Comparison of ENCODE assay signal across 15 mouse cellular contexts in the genomic region with DNA sequence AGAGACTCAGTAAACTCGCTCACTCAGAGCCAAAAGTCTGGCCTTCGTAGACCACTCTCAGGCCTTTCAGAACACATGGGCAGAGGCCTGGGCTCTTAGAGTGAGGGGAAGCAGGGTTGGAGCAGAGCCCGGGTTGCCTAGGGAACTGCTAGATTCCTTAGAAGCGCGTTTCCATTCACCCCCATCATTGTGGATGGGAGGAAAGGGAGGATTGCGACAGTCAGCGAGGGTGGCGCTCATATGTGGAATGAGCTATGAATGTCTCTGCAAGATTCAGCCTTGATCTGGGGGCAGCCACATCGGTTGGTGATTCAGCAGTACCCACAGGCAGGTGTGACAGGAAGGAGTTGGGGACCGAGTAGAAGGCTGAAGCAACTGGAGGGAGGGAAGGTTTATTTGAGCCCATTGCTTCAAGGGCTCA. TPM values are rescaled to one million over a fixed set of nuclear protein-coding genes. Genes with fewer than 3 reads are reported as not detected.
A peak's percentile ranks its signal among the peaks of the same experiment; 100 is the strongest.
DNase-seq lines count a peak whose midpoint lies in the region; ATAC-seq lines count a peak whose summit lies in the region.
"Had no signal": no experiment of that assay in that cellular context is flagged by ENCODE, and none has a peak within 500 bp of the region (broad histone marks: within the 10 kb centered on the region; RNA-seq: fewer than 3 reads in every experiment).

No protein-coding gene starts in this region.

- no peaks in the 10 kb centered on the region for H3K36me3 ChIP-seq in forebrain, embryonic 11.5 days (ENCODE audit: control insufficient read depth, insufficient read depth, low read length)
- H3K36me3 ChIP-seq: limb, embryonic 12.5 days had no signal

- no peak overlapping the region for H3K4me3 ChIP-seq in forebrain, embryonic 11.5 days (ENCODE audit: low read depth, low read length)
- H3K4me3 ChIP-seq: erythroblast, embryonic 14.5 days; limb, embryonic 12.5 days had no signal

- H3K4me2 ChIP-seq in forebrain, embryonic 11.5 days (ENCODE audit: low read depth, low read length, severe bottlenecking), result no peak overlapping the region
- H3K4me2 ChIP-seq: limb, embryonic 12.5 days had no signal

- peak; percentile 15 to 45 for DNase-seq in left cerebral cortex, adult 18-20 months (ENCODE audit: low spot score in 2 of 2)
- no peak for DNase-seq in left cerebral cortex, adult 11 months (ENCODE audit: low spot score)
- peak; percentile 19 to 62 for DNase-seq in frontal cortex, adult 2 months (ENCODE audit: extremely low spot score in 1 of 2, low spot score in 1 of 2)
- peak; percentile 51 to 54 for DNase-seq in layer of hippocampus, postnatal 14 days (ENCODE audit: low spot score in 2 of 2)
- DNase-seq in right cerebral cortex, postnatal 14 days, result peak; percentile 48
- DNase-seq in gastrocnemius, postnatal 14 days, result no peak
- DNase-seq in forebrain, embryonic 11.5 days (ENCODE audit: low spot score), result no peak
- DNase-seq: gastrocnemius, postnatal 36 days; kidney, adult 2 months had no signal

- H3K9me3 ChIP-seq in forebrain, embryonic 11.5 days (ENCODE audit: control insufficient read depth, low read length), result no peaks in the 10 kb centered on the region
- H3K9me3 ChIP-seq: limb, embryonic 12.5 days had no signal

- no peak overlapping the region for H3K9ac ChIP-seq in forebrain, embryonic 11.5 days (ENCODE audit: low read length)
- H3K9ac ChIP-seq: limb, embryonic 12.5 days had no signal

- 89% methylated on average over 10 of the region's 10 CpGs for WGBS in forebrain, embryonic 11.5 days

- no peak overlapping the region for H3K27ac ChIP-seq in forebrain, embryonic 11.5 days (ENCODE audit: low read depth, low read length)
- H3K27ac ChIP-seq: limb, embryonic 12.5 days had no signal

- no peaks in the 10 kb centered on the region for H3K27me3 ChIP-seq in forebrain, embryonic 11.5 days (ENCODE audit: control insufficient read depth, insufficient read depth, low read length)
- H3K27me3 ChIP-seq: limb, embryonic 12.5 days had no signal

- intact Hi-C loops in gastrocnemius, postnatal 14 days (cut with DNase I; ENCODE audit: low total_unique reads), result no loop called here

- H3K4me1 ChIP-seq in forebrain, embryonic 11.5 days (replicated peaks; ENCODE audit: control insufficient read depth, insufficient read depth, low read length), result no peaks in the 10 kb centered on the region
- H3K4me1 ChIP-seq: limb, embryonic 12.5 days had no signal

- no peak for ATAC-seq in CD4-positive, CD25-positive, alpha-beta regulatory T cell, adult 4 months
- no peak for ATAC-seq in forebrain, embryonic 11.5 days (replicated peaks; ENCODE audit: low FRiP score)

RNA-seq across cellular contexts. Expression of gene Ccl24, which starts 6.5 kb away (rescaled TPM):
- total RNA-seq in left cerebral cortex, adult 18-20 months (2021), result under 1 TPM in 1 of 2 experiments, not detected in 1; 0.42 TPM
- polyA plus RNA-seq in frontal cortex, adult 2 months (2012; rRNA removed), result 0.23 and 0.60 TPM in 2 replicates
- under 1 TPM in 1 of 2 experiments, not detected in 1; 0.44 TPM for total RNA-seq in layer of hippocampus, postnatal 14 days (2021)
- polyA plus RNA-seq in CD4-positive, CD25-positive, alpha-beta regulatory T cell, adult 4 months (2017; shearing (Covaris generic)), result not detected
- 1 to 10 TPM; 1.1 to 1.7 TPM for total RNA-seq in gastrocnemius, postnatal 14 days (2021)
- polyA plus RNA-seq in forebrain, embryonic 11.5 days (2014; fragmentation: Nextera tagmentation; extraction: Ambion mirVana), result 0.99 and 1.1 TPM in 2 replicates

RNA-seq across cellular contexts. Expression of gene Ccl26, which starts 16.0 kb away (rescaled TPM):
- not detected for total RNA-seq in left cerebral cortex, adult 18-20 months (2021)
- not detected in 2 replicates for polyA plus RNA-seq in frontal cortex, adult 2 months (2012; rRNA removed)
- not detected for total RNA-seq in layer of hippocampus, postnatal 14 days (2021)
- not detected for polyA plus RNA-seq in CD4-positive, CD25-positive, alpha-beta regulatory T cell, adult 4 months (2017; shearing (Covaris generic))
- total RNA-seq in gastrocnemius, postnatal 14 days (2021), result not detected
- not detected in 2 replicates for polyA plus RNA-seq in forebrain, embryonic 11.5 days (2014; fragmentation: Nextera tagmentation; extraction: Ambion mirVana)
- total RNA-seq: gastrocnemius, postnatal 36 days had no signal
- polyA plus RNA-seq: erythroblast, embryonic 14.5 days; heart, postnatal 0 days; kidney, adult 2 months; limb, embryonic 12.5 days; lung, embryonic 16.5 days; urinary bladder, adult 2 months had no signal

RNA-seq across cellular contexts. Expression of gene Hip1, which starts 34.4 kb away (rescaled TPM):
- 10 to 100 TPM; 38.6 to 45.8 TPM for total RNA-seq in left cerebral cortex, adult 18-20 months (2021)
- polyA plus RNA-seq in frontal cortex, adult 2 months (2012; rRNA removed), result 32.1 and 38.3 TPM in 2 replicates
- total RNA-seq in layer of hippocampus, postnatal 14 days (2021), result 10 to 100 TPM; 56.1 to 62.6 TPM
- polyA plus RNA-seq in CD4-positive, CD25-positive, alpha-beta regulatory T cell, adult 4 months (2017; shearing (Covaris generic)), result 1 to 10 TPM; 5.4 to 7.4 TPM
- total RNA-seq in gastrocnemius, postnatal 14 days (2021), result 10 to 100 TPM; 54.1 to 58.9 TPM
- 70.3 and 76.5 TPM in 2 replicates for polyA plus RNA-seq in forebrain, embryonic 11.5 days (2014; fragmentation: Nextera tagmentation; extraction: Ambion mirVana)
- polyA plus RNA-seq: erythroblast, embryonic 14.5 days had no signal

RNA-seq across cellular contexts. Expression of gene Rhbdd2, which starts 53.1 kb away (rescaled TPM):
- total RNA-seq in left cerebral cortex, adult 18-20 months (2021), result 10 to 100 TPM; 92.6 to 96.2 TPM
- polyA plus RNA-seq in frontal cortex, adult 2 months (2012; rRNA removed), result 79.5 and 80.0 TPM in 2 replicates
- total RNA-seq in layer of hippocampus, postnatal 14 days (2021), result 10 to 100 TPM; 66.9 to 71.7 TPM
- 10 to 100 TPM; 17.6 to 36.8 TPM for polyA plus RNA-seq in CD4-positive, CD25-positive, alpha-beta regulatory T cell, adult 4 months (2017; shearing (Covaris generic))
- 10 to 100 TPM in 1 of 2 experiments, 1 to 10 TPM in 1; 9.4 to 10.8 TPM for total RNA-seq in gastrocnemius, postnatal 14 days (2021)
- polyA plus RNA-seq in forebrain, embryonic 11.5 days (2014; fragmentation: Nextera tagmentation; extraction: Ambion mirVana), result 60.1 and 61.3 TPM in 2 replicates

Comparison
In these comparisons a context has a peak if more than half of its experiments do, and no peak if none do; other contexts are left out.
1. DNase-seq: peak in left cerebral cortex, adult 18-20 months (2 of 2), frontal cortex, adult 2 months (2 of 2), layer of hippocampus, postnatal 14 days (2 of 2) and right cerebral cortex, postnatal 14 days (single experiment); none in left cerebral cortex, adult 11 months (single experiment), gastrocnemius, postnatal 14 days (single experiment) and forebrain, embryonic 11.5 days (single experiment).